Mouse (Mus musculus): ENCODE measurements around the gene Edc3.

The Edc3 gene

DNA sequence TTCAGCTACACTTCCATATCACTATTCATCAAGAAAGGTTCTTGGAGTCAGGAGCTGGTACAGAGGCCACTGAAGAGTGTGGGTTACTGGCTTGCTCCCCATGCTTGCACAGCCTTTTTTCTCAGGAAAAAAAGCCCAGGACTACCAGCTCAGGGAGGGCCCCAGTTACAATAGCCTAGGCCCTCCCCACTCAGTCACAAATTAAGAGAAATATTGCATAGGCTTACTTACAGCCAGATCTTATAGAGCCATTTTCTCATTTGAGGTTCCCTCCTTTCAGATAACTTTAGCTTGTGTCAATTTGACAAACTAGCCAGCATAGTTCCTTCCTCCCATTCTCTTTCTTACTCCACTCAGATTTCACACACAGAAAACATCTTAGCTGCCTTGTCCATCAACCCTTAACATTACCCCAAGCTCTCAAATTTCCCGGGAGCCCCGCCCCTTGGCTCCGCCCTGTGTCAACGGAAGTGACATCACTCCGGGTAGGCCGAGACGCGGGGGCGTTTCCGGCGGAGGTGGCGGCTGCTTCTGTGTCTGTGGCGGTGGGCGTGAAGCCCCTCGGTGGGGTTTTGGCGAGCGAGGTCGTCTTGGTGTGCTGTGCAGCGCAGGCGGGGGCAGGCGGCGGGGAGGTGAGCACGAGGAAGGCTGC, at the start of gene Edc3:
Gene Edc3, plus strand, starts transcription at position 473 of the 652 bp plus-strand sequence.
- DNase-seq (ENCODE audit: low spot score in 2 of 2): peak; percentile 77 to 88

DNA sequence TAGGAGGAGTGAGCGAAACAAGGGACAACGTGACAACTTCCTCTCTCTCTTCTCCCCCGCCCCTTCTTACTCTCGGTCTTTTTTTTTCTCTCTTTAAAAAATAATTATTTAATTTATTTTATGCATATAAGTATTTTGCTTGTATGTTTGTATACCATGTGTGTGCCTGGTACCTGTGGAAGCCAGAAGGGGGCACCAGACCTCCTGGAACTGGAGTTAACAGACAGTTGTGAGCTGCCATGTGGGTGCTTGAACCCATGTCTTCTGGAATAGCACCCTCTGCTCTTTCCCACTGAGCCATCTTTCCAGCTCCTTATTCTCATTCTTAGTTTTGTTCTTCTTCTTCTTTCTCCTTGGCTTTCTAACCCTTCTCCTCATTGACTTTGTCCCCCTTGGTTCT, 49.4 kb upstream of the Edc3 start:
- no peak for DNase-seq (ENCODE audit: low spot score in 2 of 2)

- DNase-seq (ENCODE audit: low spot score in 2 of 2): peak; percentile 48 to 65
Measured at GRCm38 (mm10) chr9:57659774-57660173, 48.6 kb upstream of the Edc3 start.

DNA sequence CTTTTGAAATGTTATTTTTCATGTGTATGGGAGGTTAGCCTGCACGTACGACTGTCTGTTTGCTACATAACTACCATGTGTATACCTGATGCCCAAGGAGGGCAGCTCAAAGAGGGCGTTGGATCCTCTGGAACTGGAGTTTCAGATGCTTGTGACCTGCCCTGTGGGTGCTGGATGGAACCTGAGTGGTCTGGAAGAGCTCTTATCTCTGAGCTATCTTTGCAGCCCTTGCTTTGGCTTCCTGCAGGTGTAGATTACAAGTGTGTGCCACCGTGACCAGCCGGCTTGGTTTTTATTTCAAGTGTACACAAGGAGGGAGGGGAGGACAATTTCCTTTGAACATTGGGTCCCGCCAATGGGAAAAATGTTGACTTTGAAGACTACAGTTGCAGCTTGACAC, 47.8 kb upstream of the Edc3 start:
- no peak for DNase-seq (ENCODE audit: low spot score in 2 of 2)

GRCm38 (mm10) chr9:57661552-57661951, 46.8 kb upstream of the Edc3 start:
- DNase-seq (ENCODE audit: low spot score in 2 of 2): no peak

GRCm38 (mm10) chr9:57664616-57665015, 43.7 kb upstream of the Edc3 start:
- no peak for DNase-seq (ENCODE audit: low spot score in 2 of 2)

GRCm38 (mm10) chr9:57666536-57666935, 41.8 kb upstream of the Edc3 start:
- no peak for DNase-seq (ENCODE audit: low spot score in 2 of 2)

DNA sequence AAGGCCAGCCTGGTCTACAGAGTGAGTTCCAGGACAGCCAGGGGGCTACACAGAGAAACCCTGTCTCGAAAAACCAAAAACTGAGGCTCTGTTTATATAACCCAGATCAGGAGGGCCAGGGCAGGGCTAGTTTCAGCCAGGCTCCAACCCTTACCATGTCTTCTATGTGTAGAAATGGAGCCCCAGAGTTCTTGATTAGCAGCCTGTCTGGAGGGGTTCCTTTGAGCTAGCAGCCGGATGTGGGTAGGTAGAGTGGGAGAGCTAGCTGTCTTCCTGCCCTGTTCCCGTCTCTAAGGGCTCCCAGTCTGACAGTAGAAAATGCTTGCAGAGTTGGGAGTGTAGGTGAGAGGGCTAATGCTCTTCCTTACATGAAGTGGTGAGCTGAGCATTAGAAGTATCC, 41.2 kb upstream of the Edc3 start:
- no peak for DNase-seq (ENCODE audit: low spot score in 2 of 2)

DNA sequence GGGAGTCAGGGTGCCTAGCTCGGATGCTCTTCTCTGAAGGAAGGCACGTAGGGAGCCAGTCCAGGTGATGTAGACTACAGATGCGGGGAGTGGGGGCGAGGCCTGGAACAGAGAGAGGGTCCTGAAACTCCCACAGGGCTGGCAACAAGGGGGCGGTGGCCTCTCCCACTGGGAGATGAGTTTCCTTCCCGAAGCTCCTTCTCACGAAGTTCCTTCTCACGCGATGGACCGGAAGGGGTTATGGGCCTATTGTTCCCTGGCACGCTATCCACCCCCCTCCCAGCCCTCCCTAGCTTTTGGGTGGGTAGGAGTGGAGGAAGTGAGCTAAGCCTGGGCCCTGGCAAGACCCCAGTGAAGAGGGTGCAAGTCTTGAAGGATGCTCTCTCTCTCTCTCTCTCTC, 40.5 kb upstream of the Edc3 start:
- DNase-seq (ENCODE audit: low spot score in 2 of 2): no peak

- no peak for DNase-seq (ENCODE audit: low spot score in 2 of 2)
Measured at GRCm38 (mm10) chr9:57668277-57668676, 40.1 kb upstream of the Edc3 start.

DNA sequence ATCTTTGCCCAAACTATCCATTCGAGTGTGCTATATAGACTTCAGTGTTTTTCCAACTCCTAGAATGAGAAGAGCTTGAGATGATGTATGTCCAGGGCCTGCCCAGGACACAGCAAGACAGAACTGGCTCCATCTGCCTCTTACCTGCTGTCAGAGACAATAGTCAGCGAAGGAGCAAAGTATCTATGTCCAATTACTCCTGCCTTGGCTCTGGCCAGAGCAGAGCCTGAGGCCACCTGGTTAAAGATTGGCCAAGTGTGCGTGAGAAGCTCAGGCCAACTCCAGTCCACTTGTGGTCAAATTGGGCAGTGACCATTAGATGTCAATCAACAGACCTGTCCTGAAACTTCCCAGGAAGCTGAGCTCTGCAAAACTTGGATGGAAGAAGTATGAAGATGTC, 38.8 kb upstream of the Edc3 start:
- DNase-seq (ENCODE audit: low spot score in 2 of 2): no peak

GRCm38 (mm10) chr9:57671037-57671436, 37.3 kb upstream of the Edc3 start:
- no peak for DNase-seq (ENCODE audit: low spot score in 2 of 2)

DNA sequence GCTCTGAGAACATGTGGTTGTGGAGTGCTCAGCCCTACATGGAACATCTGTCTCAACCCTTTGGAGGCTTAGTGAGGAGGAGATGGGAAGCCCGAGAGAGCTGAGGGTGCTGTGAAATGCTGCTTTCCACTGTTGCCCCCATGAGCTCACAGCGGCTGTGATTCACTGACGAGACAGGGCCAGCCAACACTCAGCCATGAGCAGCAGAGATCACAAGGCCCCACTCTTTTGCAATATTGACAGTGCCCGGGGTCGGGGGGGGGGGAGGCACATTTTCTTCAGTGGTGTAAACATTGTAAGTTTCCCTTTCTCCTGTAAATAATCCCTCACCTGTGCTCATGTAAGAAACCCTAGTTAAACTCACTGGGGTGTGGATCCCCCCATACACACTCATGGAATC, 36.8 kb upstream of the Edc3 start:
- no peak for DNase-seq (ENCODE audit: low spot score in 2 of 2)

- no peak for DNase-seq (ENCODE audit: low spot score in 2 of 2)
Measured at GRCm38 (mm10) chr9:57681411-57681810, 26.9 kb upstream of the Edc3 start.

- DNase-seq (ENCODE audit: low spot score in 2 of 2): no peak
Measured at GRCm38 (mm10) chr9:57683520-57683919, 24.8 kb upstream of the Edc3 start, which contains the start of gene Cyp1a2. Gene Cyp1a2, minus strand, starts transcription at chr9:57683703.

DNA sequence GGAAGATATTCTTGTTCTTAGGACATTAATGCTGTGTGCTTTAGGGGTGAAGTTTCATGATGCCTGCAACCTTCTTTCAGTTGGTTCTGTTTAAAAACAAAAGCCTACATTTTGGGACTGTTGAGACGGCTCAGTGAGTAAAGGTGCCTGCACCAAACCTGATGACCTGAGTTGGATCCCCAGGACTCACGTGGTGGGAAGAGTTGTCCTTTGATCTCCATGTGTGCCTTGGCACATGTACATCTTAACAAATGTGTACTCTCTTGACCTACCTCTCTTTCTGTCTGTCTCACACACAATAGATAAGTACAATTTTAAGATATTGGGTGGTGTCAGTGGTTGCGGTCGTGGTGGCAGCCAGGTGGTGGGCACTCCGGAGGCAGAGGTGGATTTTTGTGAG, 22.3 kb upstream of the Edc3 start:
- no peak for DNase-seq (ENCODE audit: low spot score in 2 of 2)

DNA sequence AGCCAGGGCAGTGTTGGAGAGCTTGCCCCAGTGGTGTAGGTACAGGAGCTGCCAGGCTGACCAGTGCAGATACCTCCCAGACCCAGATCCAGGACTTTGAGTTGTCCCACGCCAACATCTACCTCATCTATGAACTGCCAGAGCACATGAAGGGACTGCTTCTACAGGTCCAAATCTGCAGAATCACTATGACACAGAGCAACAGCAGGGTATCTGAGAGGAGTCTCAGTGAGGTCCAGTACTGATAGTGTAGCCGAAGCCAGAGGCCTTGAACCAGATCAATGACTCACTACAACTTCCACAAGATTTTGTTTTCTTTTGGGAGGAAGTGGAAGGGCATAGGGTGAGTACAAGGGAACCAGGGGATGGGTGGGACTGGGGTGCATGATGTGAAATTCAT, 20.6 kb upstream of the Edc3 start, which contains the start of gene Cyp1a1:
Gene Cyp1a1, plus strand, starts transcription at position 178 of the 400 bp plus-strand sequence.
- no peak for DNase-seq (ENCODE audit: low spot score in 2 of 2)

- DNase-seq (ENCODE audit: low spot score in 2 of 2): no peak
Measured at GRCm38 (mm10) chr9:57688158-57688557, 20.2 kb upstream of the Edc3 start.

- no peak for DNase-seq (ENCODE audit: low spot score in 2 of 2)
Measured at GRCm38 (mm10) chr9:57688606-57689005, 19.7 kb upstream of the Edc3 start.

DNA sequence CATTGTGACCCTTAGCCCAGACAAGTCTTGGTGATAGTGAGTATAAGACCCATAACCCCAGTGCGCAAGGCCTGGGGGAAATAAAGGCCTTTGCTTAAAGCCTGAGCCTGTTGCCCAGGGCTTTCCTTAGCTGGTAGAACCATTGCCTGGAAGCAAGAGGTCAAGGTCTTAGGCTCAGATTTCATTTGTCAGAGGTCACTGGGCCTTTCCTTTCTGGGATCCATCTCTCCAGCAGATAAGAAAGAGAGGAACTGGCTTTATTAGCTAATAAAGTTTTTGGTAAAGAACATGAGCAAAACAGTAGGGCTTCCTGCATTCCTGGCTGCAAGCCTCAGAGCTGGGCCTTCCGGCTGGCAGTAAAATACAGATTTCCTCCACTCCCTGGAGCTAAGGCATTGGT, 14.2 kb upstream of the Edc3 start:
- no peak for DNase-seq (ENCODE audit: low spot score in 2 of 2)

DNA sequence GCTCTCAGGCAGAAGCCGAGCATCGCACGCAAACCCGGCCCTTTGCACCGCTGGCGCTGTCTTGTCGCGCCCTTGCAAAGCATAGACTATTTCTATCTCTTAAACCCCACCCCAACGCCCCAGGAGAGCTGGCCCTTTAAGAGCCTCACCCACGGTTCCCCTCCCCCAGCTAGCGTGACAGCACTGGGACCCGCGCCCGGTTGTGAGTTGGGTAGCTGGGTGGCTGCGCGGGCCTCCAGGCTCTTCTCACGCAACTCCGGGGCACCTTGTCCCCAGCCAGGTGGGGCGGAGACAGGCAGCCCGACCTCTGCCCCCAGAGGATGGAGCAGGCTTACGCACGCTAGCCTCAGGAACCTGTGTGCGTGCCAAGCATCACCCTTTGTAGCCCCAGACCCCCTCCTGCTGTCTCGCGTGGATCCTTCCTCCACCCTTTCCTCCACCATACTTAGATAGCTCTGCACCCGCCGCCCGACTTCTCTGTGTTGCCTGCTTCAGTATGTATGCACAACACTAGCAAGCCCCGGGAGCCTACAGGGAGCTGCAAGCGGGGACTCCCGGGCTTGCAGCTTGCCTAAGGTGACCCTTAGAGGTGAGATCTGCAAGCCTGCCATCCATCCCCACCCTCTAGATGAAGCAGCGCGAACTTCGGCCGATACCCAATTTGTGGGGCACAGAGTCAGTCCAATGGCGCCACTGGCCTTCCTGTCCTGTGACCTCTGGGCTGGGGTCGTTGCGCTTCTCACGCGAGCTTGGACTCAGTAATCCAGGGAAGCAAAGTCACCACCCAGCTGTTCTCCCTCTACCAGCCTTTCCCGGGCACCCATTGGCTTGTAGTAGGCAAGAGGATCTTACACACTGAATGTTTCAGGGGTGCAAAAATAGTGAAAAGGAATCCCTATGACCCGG, 11.7 kb upstream of the Edc3 start:
- no peak for DNase-seq (ENCODE audit: low spot score in 2 of 2)

DNA sequence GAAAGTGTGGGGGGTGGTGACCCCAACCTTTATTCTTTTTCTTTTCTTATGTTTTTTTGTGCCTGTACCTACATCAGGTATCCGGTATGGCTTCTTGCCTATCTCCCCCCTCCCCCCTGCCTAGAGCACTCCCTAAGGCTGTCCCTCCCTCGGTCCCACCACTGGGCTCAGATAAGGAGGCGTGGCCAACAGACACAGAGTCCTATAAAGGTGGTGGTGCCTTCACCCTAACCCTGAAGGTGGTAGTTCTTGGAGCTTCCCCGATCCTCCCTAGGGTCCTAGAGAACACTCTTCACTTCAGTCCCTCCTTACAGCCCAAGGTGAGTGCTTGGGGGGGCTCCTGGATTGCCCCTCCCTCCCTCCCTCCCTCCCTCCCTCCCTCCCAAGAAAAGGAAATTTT, 11.0 kb upstream of the Edc3 start:
- DNase-seq (ENCODE audit: low spot score in 2 of 2): no peak

Measured in spleen, postnatal 14 days (tissue).